Mouse (Mus musculus): ENCODE results near the gene Rasgef1a. TPM values are rescaled to one million over a fixed set of nuclear protein-coding genes. Genes with fewer than 3 reads are reported as not detected.

Gene Rasgef1a
- 0.25 and 0.70 TPM in 2 replicates for total RNA-seq (2017)

DNA sequence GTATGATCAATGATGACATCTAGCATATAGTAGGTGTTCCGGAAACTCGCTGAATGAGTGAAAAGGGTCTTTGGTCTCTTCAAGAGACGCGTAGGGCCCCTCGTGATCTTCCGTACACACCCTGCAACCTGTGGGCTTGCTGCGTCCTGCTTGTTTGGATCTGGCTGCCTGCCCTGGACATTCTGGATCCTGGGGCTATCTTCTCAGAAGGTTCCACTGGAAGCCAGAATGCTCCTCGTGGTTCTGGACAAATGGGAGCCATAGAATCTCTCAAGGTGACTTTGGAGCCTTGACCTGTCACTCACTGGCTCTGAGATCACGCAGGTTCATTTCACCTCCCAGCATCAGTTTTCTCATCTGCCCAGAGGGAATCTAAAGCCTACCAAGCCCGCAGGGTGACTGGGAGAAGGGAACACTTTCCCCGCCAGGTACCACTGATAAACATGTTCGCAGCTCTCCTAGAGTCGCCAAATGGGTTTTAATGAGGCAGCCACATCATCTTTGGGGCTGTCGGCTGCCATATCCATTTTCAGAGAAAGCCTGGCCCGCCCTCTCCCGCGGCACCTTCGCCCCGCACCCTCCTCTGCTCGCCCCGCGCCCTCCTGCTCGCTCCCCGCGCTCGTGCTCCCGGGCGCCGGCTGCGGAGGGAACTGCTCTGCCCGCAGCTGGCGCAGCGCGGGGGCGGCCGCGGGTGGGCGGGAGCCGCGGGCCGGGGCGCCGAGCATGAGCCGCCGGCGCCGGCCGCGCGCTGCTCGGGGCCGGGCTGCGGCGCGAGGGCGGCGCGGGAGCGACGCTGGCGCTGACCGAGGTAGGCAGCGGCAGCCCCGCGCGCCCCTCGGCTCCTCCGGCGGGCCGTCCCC lies at the start of gene Rasgef1a:
Gene Rasgef1a (plus strand): TSS at position 683 of the 860 bp plus-strand sequence.
- no peak for ATAC-seq (ENCODE audit: extremely low read depth, insufficient number of reproducible peaks, low FRiP score, poor library complexity, severe bottlenecking)

GRCm38 (mm10) chr6:117963201-117963600 lies 48.0 kb upstream of the Rasgef1a start:
- no peak for ATAC-seq (ENCODE audit: extremely low read depth, insufficient number of reproducible peaks, low FRiP score, poor library complexity, severe bottlenecking)

- no peak for ATAC-seq (ENCODE audit: extremely low read depth, insufficient number of reproducible peaks, low FRiP score, poor library complexity, severe bottlenecking)
Measured at GRCm38 (mm10) chr6:117966729-117967128, 44.5 kb upstream of the Rasgef1a start.

- ATAC-seq (ENCODE audit: extremely low read depth, insufficient number of reproducible peaks, low FRiP score, poor library complexity, severe bottlenecking): no peak
Measured at GRCm38 (mm10) chr6:117987173-117987572, 24.1 kb upstream of the Rasgef1a start.

DNA sequence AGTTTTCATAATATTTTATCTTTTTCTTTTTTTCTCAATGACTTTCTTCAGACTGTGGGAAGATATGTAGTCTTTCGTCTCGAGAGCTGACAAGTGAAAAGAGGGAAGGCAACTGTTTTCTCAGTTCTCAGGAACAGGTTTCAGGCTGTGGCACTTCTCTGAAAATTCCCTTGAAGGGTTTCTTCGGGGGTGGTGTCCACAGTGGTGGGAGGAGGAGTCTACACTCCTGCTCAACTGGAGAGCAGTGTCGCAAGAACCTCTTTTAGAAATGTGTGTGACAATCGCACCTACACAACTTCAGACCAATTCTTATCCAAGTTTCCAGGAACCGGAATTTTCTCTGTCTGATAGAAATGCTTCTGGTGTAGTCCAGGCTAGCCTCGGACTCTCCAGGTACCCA lies 22.0 kb upstream of the Rasgef1a start:
- ATAC-seq (ENCODE audit: extremely low read depth, insufficient number of reproducible peaks, low FRiP score, poor library complexity, severe bottlenecking): no peak

DNA sequence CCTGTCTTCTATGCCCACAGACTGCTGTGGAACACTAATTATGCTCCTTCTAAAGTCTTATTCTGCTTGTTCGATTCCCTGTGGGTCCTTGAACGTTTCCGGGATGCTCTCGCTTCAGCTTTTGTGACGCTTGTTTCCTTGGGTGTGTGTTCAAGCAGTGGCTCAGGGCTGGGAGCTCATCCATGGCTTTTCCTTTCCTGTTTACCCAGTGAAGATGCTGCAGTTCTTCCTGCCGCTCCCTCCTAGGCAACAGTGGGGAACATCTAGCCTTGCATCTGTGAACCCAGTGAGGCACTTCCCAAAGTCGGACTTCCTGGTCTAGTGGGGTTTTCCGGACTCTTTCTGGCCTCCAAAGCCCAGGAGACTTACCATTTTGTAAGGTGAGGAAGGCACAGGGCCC lies 20.6 kb upstream of the Rasgef1a start:
- no peak for ATAC-seq (ENCODE audit: extremely low read depth, insufficient number of reproducible peaks, low FRiP score, poor library complexity, severe bottlenecking)

GRCm38 (mm10) chr6:117991297-117991696 lies 19.9 kb upstream of the Rasgef1a start:
- no peak for ATAC-seq (ENCODE audit: extremely low read depth, insufficient number of reproducible peaks, low FRiP score, poor library complexity, severe bottlenecking)

GRCm38 (mm10) chr6:117991928-117992327 lies 19.3 kb upstream of the Rasgef1a start:
- ATAC-seq (ENCODE audit: extremely low read depth, insufficient number of reproducible peaks, low FRiP score, poor library complexity, severe bottlenecking): no peak

GRCm38 (mm10) chr6:117995168-117995567 lies 16.1 kb upstream of the Rasgef1a start:
- no peak for ATAC-seq (ENCODE audit: extremely low read depth, insufficient number of reproducible peaks, low FRiP score, poor library complexity, severe bottlenecking)

DNA sequence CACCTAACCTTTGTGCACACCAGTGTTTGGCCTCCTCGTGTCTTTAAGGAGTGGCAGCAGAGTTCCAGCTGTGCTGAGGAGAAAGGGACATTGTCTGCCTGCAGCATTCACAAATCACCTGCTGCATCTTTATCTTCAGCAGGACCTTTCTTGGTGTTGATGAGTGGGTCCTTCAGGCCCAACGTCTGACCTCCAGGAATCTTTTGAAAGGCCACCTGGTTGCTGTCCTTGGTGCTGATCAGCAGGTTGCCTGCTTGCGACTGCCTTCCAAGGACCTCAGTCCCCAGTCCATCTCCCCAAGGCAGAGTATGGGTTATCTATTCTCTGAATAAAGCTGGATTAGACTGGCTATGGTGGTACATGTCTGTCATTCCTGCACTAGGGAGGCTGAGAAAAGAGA lies 10.0 kb upstream of the Rasgef1a start:
- no peak for ATAC-seq (ENCODE audit: extremely low read depth, insufficient number of reproducible peaks, low FRiP score, poor library complexity, severe bottlenecking)

- no peak for ATAC-seq (ENCODE audit: extremely low read depth, insufficient number of reproducible peaks, low FRiP score, poor library complexity, severe bottlenecking)
Measured at GRCm38 (mm10) chr6:118007302-118007701, 3.9 kb upstream of the Rasgef1a start.

DNA sequence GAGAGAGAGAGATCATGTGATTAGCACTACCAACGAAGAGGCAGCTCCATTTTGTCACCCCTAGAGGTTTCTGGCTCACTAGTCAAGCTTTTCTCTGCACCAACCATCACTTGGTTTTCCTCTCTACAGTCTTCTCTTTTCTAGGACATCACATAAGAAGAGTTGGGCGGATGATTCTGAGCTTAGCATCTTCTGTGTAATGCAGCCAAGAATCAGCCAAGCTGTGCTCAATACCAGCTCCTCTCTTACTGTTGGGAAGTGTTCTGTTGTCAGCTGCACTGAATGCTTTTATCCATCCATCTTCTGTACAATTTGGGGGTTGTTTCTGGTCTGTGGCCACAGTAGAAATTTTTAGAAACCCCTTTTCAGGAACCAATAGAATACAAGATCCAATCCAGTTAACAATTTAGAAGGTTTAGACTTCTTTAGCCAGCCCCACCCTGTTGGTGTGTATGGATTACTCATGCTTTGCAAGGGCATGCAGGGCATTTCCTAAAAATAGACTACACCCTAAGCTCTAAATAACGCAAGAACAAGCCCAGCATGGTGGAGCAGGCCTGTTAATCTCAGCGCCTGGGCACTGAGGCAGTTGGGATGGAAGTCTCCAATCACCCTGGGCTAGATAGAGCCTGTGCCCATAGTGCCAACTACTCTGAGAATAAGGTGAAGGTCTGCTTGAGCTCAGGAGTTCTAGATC lies 3.2 kb upstream of the Rasgef1a start:
- no peak for ATAC-seq (ENCODE audit: extremely low read depth, insufficient number of reproducible peaks, low FRiP score, poor library complexity, severe bottlenecking)

DNA sequence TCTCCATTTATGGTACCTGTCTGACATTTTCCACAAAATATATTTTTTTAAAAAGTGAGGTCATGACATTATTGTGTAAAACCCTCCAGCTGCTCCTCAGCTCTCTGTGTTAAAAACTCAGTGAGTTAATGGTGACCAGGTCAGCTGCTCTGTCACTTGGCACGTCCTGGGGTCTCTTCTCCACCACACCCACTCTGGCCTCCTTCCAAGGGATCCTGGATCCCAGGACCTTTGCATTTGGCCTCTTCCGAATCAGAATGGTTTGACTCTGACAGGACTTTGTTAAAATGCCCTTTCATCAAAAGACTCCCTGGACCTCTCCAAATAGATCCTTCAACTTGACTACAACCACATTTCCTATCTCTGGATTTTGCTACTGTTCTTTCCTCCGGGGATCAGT lies 982 bp upstream of the Rasgef1a start:
- ATAC-seq (ENCODE audit: extremely low read depth, insufficient number of reproducible peaks, low FRiP score, poor library complexity, severe bottlenecking): no peak

GRCm38 (mm10) chr6:118011616-118012316 lies 528 bp downstream of the Rasgef1a start:
- ATAC-seq (ENCODE audit: extremely low read depth, insufficient number of reproducible peaks, low FRiP score, poor library complexity, severe bottlenecking): no peak

GRCm38 (mm10) chr6:118012317-118012700 lies 1.1 kb downstream of the Rasgef1a start:
- ATAC-seq (ENCODE audit: extremely low read depth, insufficient number of reproducible peaks, low FRiP score, poor library complexity, severe bottlenecking): no peak

DNA sequence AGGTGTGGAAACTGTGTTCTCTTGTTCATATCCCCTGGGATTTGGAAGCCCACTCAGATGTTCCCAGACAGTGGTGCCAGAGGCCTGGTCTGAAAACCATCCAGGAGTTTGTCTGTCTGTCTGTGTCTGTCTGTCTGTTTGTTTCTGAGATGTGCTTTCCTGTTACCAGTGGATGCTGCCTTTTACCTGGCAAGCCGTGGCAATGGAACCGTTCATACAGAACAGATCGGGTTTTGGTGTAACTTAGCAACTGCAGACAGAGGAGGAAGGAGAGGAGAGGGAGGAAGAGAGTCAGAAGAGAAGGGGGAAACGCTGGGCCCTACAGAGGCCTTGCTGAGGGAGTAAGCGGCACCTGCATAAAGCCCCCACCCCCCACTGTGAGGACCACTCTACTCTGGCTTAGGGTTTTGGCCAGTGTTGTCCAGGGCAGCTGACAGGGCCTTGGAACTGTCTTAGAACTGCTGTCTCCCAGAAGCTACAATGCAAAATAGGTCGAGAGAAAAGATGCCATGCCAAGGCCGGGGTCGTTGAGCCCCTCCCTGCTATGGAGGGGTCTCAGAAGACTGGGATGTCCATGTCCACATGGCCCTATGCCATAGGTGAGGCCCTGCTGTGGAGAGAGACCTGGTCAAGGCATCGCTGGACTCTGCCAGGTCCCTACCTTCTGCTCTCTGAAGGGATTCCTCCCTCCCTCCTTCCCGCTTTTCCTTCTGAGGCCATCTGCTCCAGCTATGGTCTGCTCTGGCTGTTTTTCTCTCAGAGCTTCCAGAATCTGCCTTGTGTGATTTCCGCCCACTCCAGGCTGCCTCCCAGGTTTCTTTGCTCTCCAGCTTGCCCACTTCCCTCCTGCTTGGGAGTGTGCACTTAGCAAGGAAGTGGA lies 2.0 kb downstream of the Rasgef1a start:
- ATAC-seq (ENCODE audit: extremely low read depth, insufficient number of reproducible peaks, low FRiP score, poor library complexity, severe bottlenecking): no peak

- no peak for ATAC-seq (ENCODE audit: extremely low read depth, insufficient number of reproducible peaks, low FRiP score, poor library complexity, severe bottlenecking)
Measured at GRCm38 (mm10) chr6:118014881-118015280, 3.6 kb downstream of the Rasgef1a start.

DNA sequence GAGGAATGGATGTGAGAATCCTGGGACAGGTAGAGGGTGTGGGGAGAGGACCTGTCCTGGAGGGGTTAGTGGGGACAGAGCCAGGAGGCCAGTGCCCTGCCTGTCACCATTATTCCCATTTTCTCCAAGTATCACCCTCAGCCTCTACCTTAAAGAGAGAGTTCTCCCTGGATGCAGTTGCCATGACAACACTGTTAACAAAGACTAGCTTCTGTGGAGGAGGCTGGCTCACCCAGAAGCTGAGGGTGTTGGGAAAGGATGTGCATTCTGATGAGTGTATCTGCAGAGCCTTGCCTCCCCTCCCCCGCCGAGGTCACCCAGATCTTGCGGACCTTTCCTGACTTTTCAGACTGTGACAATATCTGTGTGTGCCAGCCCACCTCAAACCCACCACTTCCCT lies 4.7 kb downstream of the Rasgef1a start:
- no peak for ATAC-seq (ENCODE audit: extremely low read depth, insufficient number of reproducible peaks, low FRiP score, poor library complexity, severe bottlenecking)

DNA sequence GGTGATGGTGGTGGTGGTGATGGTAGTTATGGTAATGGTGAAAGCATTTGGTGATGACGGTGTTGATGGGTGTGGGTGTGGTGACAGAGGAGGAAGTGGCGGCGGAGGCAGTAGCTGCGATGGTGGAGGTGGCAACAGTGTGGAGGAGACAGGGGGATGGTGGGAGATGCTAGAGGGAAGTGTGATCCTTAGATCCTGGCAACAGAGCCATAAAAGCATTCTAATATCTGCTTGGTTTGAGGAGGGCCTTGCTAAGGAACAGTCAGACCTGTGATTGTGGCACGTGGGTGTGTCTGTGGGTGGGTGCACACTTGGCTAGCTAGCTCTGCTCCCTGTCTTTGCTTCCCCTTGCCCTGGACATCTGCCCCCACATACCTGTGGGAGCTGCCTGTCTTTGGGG lies 7.4 kb downstream of the Rasgef1a start:
- no peak for ATAC-seq (ENCODE audit: extremely low read depth, insufficient number of reproducible peaks, low FRiP score, poor library complexity, severe bottlenecking)
